Mouse (Mus musculus) hindbrain, embryonic 14.5 days (tissue): ENCODE data around the gene Rnf151. TPM values are rescaled to one million over a fixed set of nuclear protein-coding genes. Genes with fewer than 3 reads are reported as not detected.

Experiments used
- ATAC-seq: fragments of 200-750 bp; cut with Nextera tagmentation; 2 replicates; pipeline ENCODE4 v1.8.0; 2017; ENCODE audit warnings: moderate number of reproducible peaks, mild to moderate bottlenecking, moderate TSS enrichment, moderate library complexity; ENCODE audit not compliant: low FRiP score
- DNase-seq: peaks from one replicate; pipeline ENCODE4 v3.0.0-alpha.2; 2015; ENCODE audit warnings: low spot score
- H3K27ac ChIP-seq: fragments of 300-500 bp; sonication (generic); 2 replicates; pipeline ENCODE4 v1.5.1; 2014; ENCODE audit warnings: mild to moderate bottlenecking, moderate library complexity
- H3K27me3 ChIP-seq: fragments of 300-500 bp; sonication (generic); 2 replicates; pipeline ENCODE4 v1.6.1; 2014; ENCODE audit warnings: mild to moderate bottlenecking, low read length, mixed read lengths; ENCODE audit not compliant: control insufficient read depth, insufficient read depth
- H3K36me3 ChIP-seq: fragments of 300-500 bp; sonication (generic); replicated peaks from 2 replicates; pipeline ENCODE4 v1.6.1; 2014; ENCODE audit not compliant: control insufficient read depth, insufficient read depth
- H3K4me1 ChIP-seq: fragments of 300-500 bp; sonication (generic); replicated peaks from 2 replicates; pipeline ENCODE4 v1.6.1; 2014; ENCODE audit warnings: antibody characterized with exemption, low read length, mixed read lengths; ENCODE audit not compliant: control insufficient read depth, insufficient read depth
- H3K4me2 ChIP-seq: fragments of 300-500 bp; sonication (generic); replicated peaks from 2 replicates; pipeline ENCODE4 v1.6.1; 2014; ENCODE audit warnings: mild to moderate bottlenecking, moderate library complexity
- H3K4me3 ChIP-seq: fragments of 300-500 bp; sonication (generic); replicated peaks from 2 replicates; pipeline ENCODE4 v1.5.1; 2014; ENCODE audit warnings: mild to moderate bottlenecking, low read length
- H3K9ac ChIP-seq: fragments of 300-500 bp; sonication (generic); 2 replicates; pipeline ENCODE4 v1.6.1; 2014
- H3K9me3 ChIP-seq: fragments of 300-500 bp; sonication (generic); 2 replicates; pipeline ENCODE4 v1.6.1; 2016; ENCODE audit warnings: low read length; ENCODE audit not compliant: control insufficient read depth
- WGBS: fragments of 180-500 bp; shearing (Covaris S2); extraction: QIAGEN DNeasy Blood & Tissue Kit; methylation state at CpG from one replicate; pipeline ENCODE4 v1.1.7; 2014; 5-methylcytosine and 5-hydroxymethylcytosine counted together
- polyA plus RNA-seq: library from polyadenylated mRNA; unstranded; fragments of >200 nt; fragmentation: Nextera tagmentation; extraction: Ambion mirVana; gene quantifications from 2 replicates; pipeline ENCODE4 v1.2.1, GENCODE M21; 2014

Rnf151 gene
- polyA plus RNA-seq, 1 experiment from 2014 or later = not detected

GRCm38 (mm10) chr17:24745526-24746497, 27.9 kb upstream of the Rnf151 start:
- Histone ChIP-seq H3K4me1 (no peaks in the 10 kb centered on the region), H3K4me2 (no peak overlapping the region), H3K36me3 (no peaks in the 10 kb centered on the region), H3K9ac (no peak overlapping the region), H3K4me3 (no peak overlapping the region), H3K27ac (no peak overlapping the region), H3K27me3 (peaks cover 11% of the 10 kb centered on the region), H3K9me3 (no peaks in the 10 kb centered on the region)
- peak; percentile 71; the same call in 1 of the 2 replicates for ATAC-seq
- 20% methylated on average over 7 of the region's 7 CpGs for WGBS
- DNase-seq = peak; percentile 95

- DNase-seq (no peak), ATAC-seq (no peak)
- Histone ChIP-seq H3K27ac (no peak overlapping the region), H3K4me3 (no peak overlapping the region), H3K36me3 (0 out of 2 replicates have a peak, but pooled peaks cover 9% of the 10 kb centered on the region), H3K27me3 (no peaks in the 10 kb centered on the region), H3K4me2 (no peak overlapping the region), H3K4me1 (no peaks in the 10 kb centered on the region), H3K9ac (no peak overlapping the region), H3K9me3 (no peaks in the 10 kb centered on the region)
- 69% methylated on average over 3 of the region's 3 CpGs for WGBS
Measured at GRCm38 (mm10) chr17:24744381-24744780, 26.5 kb upstream of the Rnf151 start.

GRCm38 (mm10) chr17:24743896-24744295, 26.0 kb upstream of the Rnf151 start:
- Histone ChIP-seq H3K27me3 (no peaks in the 10 kb centered on the region), H3K4me2 (no peak overlapping the region), H3K36me3 (0 out of 2 replicates have a peak, but pooled peaks cover 9% of the 10 kb centered on the region), H3K9me3 (no peaks in the 10 kb centered on the region), H3K27ac (no peak overlapping the region), H3K4me3 (no peak overlapping the region), H3K4me1 (no peaks in the 10 kb centered on the region), H3K9ac (no peak overlapping the region)
- ATAC-seq = no peak
- WGBS = 83% methylated on average over 5 of the region's 5 CpGs
- no peak for DNase-seq

- Histone ChIP-seq H3K4me3 (no peak overlapping the region), H3K9ac (no peak overlapping the region), H3K27ac (no peak overlapping the region), H3K4me2 (no peak overlapping the region), H3K9me3 (no peaks in the 10 kb centered on the region), H3K27me3 (no peaks in the 10 kb centered on the region), H3K36me3 (0 out of 2 replicates have a peak, but pooled peaks cover 9% of the 10 kb centered on the region), H3K4me1 (0 out of 2 replicates have a peak, but pooled peaks cover under 1% of the 10 kb centered on the region)
- no peak for ATAC-seq
- 82% methylated on average over 8 of the region's 8 CpGs for WGBS
- no peak for DNase-seq
Measured at GRCm38 (mm10) chr17:24742307-24742706, 24.4 kb upstream of the Rnf151 start.

- WGBS = 86% methylated on average over 8 of the region's 8 CpGs
Measured at GRCm38 (mm10) chr17:24739926-24740325, 22.1 kb upstream of the Rnf151 start.

GRCm38 (mm10) chr17:24738238-24738637, 20.4 kb upstream of the Rnf151 start:
- H3K9ac ChIP-seq = no peak overlapping the region
- H3K4me2 ChIP-seq = no peak overlapping the region
- H3K9me3 ChIP-seq = no peaks in the 10 kb centered on the region
- peaks cover 13% of the 10 kb centered on the region; the same call in 1 of the 2 replicates for H3K4me1 ChIP-seq
- H3K27ac ChIP-seq = no peak overlapping the region
- 0 out of 2 replicates have a peak, but pooled peaks cover 9% of the 10 kb centered on the region for H3K36me3 ChIP-seq
- 78% methylated on average over 4 of the region's 4 CpGs for WGBS
- ATAC-seq (no peak), DNase-seq (no peak)
- H3K4me3 ChIP-seq = no peak overlapping the region
- H3K27me3 ChIP-seq = no peaks in the 10 kb centered on the region

More at GRCm38 (mm10) chr17:24739926-24740325, 22.1 kb upstream of the Rnf151 start:
- no peak for DNase-seq
- H3K9ac ChIP-seq = no peak overlapping the region
- peaks cover 13% of the 10 kb centered on the region; the same call in 1 of the 2 replicates for H3K4me1 ChIP-seq
- no peak overlapping the region for H3K4me2 ChIP-seq
- no peaks in the 10 kb centered on the region for H3K9me3 ChIP-seq
- no peak for ATAC-seq
- H3K4me3 ChIP-seq = no peak overlapping the region
- 0 out of 2 replicates have a peak, but pooled peaks cover 9% of the 10 kb centered on the region for H3K36me3 ChIP-seq
- H3K27me3 ChIP-seq = no peaks in the 10 kb centered on the region
- no peak overlapping the region for H3K27ac ChIP-seq

GRCm38 (mm10) chr17:24737135-24737810, 19.4 kb upstream of the Rnf151 start:
- H3K9me3 ChIP-seq = no peaks in the 10 kb centered on the region
- H3K4me2 ChIP-seq = peak overlapping the region; percentile 86
- H3K4me1 ChIP-seq = peaks cover 13% of the 10 kb centered on the region; the same call in 1 of the 2 replicates
- H3K4me3 ChIP-seq = peak overlapping the region; percentile 53
- ATAC-seq (no peak), DNase-seq (no peak)
- H3K27ac ChIP-seq = no peak overlapping the region
- H3K36me3 ChIP-seq = 0 out of 2 replicates have a peak, but pooled peaks cover 9% of the 10 kb centered on the region
- H3K27me3 ChIP-seq = no peaks in the 10 kb centered on the region
- H3K9ac ChIP-seq = peak overlapping the region; percentile 59
- WGBS = 24% methylated on average over 8 of the region's 8 CpGs

GRCm38 (mm10) chr17:24736330-24737051, 18.6 kb upstream of the Rnf151 start, which contains the start of gene Msrb1:
Gene Msrb1, plus strand, starts transcription at chr17:24736642.
- WGBS = 1% methylated on average over 29 of the region's 29 CpGs
- ATAC-seq = peak; percentile 96
- Histone ChIP-seq H3K27ac (peak within 1 kb of the TSS; percentile 59; the same call in 1 of the 2 replicates), H3K4me1 (peaks cover 13% of the 10 kb centered on the region; the same call in 1 of the 2 replicates), H3K27me3 (no peaks in the 10 kb centered on the region), H3K9ac (peak within 1 kb of the TSS; percentile 59), H3K4me2 (peak within 1 kb of the TSS; percentile 86), H3K36me3 (0 out of 2 replicates have a peak, but pooled peaks cover 9% of the 10 kb centered on the region), H3K9me3 (no peaks in the 10 kb centered on the region), H3K4me3 (peak within 1 kb of the TSS; percentile 53)
- DNase-seq = peak; percentile 87
